Mouse (Mus musculus): Measurements from ENCODE around the gene Nbdy.

Gene Nbdy

GRCm38 (mm10) chrX:153723110-153723916, at the start of gene Nbdy:
TSS of gene Nbdy (plus strand) at chrX:153723590.
- peak; percentile 58 for DNase-seq

- no peak for DNase-seq
Measured at GRCm38 (mm10) chrX:153695782-153696395, 27.5 kb upstream of the Nbdy start, which contains the start of gene Kctd12b. TSS of gene Kctd12b (minus strand) at chrX:153696391.

GRCm38 (mm10) chrX:153700463-153700862, 22.9 kb upstream of the Nbdy start:
- no peak for DNase-seq

- DNase-seq = no peak
Measured at GRCm38 (mm10) chrX:153707735-153708134, 15.7 kb upstream of the Nbdy start.

GRCm38 (mm10) chrX:153716716-153717115, 6.7 kb upstream of the Nbdy start:
- no peak for DNase-seq

- no peak for DNase-seq
Measured at GRCm38 (mm10) chrX:153719602-153720001, 3.8 kb upstream of the Nbdy start.

GRCm38 (mm10) chrX:153724400-153724799, 1.0 kb downstream of the Nbdy start:
- peak; percentile 15 to 19 for DNase-seq

- no peak for DNase-seq
Measured at GRCm38 (mm10) chrX:153735697-153736096, 12.3 kb downstream of the Nbdy start.

- no peak for DNase-seq
Measured at GRCm38 (mm10) chrX:153742493-153742892, 19.1 kb downstream of the Nbdy start.

- DNase-seq = no peak
Measured at GRCm38 (mm10) chrX:153749230-153749629, 25.8 kb downstream of the Nbdy start.
